ENCODE assay signal across 26 mouse cellular contexts in genomic region chr12:81017624-81018023, GRCm38 (mm10). TPM values are rescaled to one million over a fixed set of nuclear protein-coding genes. Genes with fewer than 3 reads are reported as not detected.
DNase-seq lines count a peak whose midpoint lies in the region; ATAC-seq and TF ChIP-seq lines count a peak whose summit lies in the region.
"Had no signal": no experiment of that assay in that cellular context is flagged by ENCODE, and none has a peak within 500 bp of the region (broad histone marks: within the 10 kb centered on the region; RNA-seq: fewer than 3 reads in every experiment).

No protein-coding gene starts in this region.

- TF ChIP-seq EP300 in CH12.LX (IDR thresholded peaks at IDR 0.05; ENCODE audit: low read length) = no peak
- TF ChIP-seq EP300 in ES-Bruce4 (IDR thresholded peaks at IDR 0.05; ENCODE audit: insufficient read depth, low read depth, low read length) = no peak

- H3K27ac ChIP-seq in CH12.LX (ENCODE audit: insufficient read depth, low read depth) = no peak overlapping the region
- H3K27ac ChIP-seq in ES-Bruce4 (ENCODE audit: insufficient read depth, low read length) = no peak overlapping the region
- H3K27ac ChIP-seq: embryonic facial prominence, embryonic 10.5 days; embryonic facial prominence, embryonic 12.5 days; forebrain, embryonic 13.5 days; forebrain, embryonic 15.5 days had no signal

- peak overlapping the region; percentile 80 for H3K4me2 ChIP-seq in CH12.LX (ENCODE audit: insufficient read depth, low read depth, poor library complexity, severe bottlenecking)
- H3K4me2 ChIP-seq: embryonic facial prominence, embryonic 12.5 days; forebrain, embryonic 13.5 days; forebrain, embryonic 15.5 days had no signal

- peak overlapping the region; percentile 83; the same call in 1 of the 2 replicates for H3K9ac ChIP-seq in CH12.LX (ENCODE audit: insufficient read depth, low read depth)
- H3K9ac ChIP-seq in ES-Bruce4 (ENCODE audit: low read depth, poor library complexity, severe bottlenecking) = peak overlapping the region; percentile 68; the same call in 1 of the 2 replicates
- H3K9ac ChIP-seq: embryonic facial prominence, embryonic 12.5 days; forebrain, embryonic 13.5 days; forebrain, embryonic 15.5 days; forebrain, postnatal 0 days had no signal

- H3K27me3 ChIP-seq in CH12.LX (replicated peaks) = no peaks in the 10 kb centered on the region
- H3K27me3 ChIP-seq in ES-Bruce4 (ENCODE audit: control insufficient read depth, insufficient read depth, low read length, poor library complexity, severe bottlenecking) = no peaks in the 10 kb centered on the region
- H3K27me3 ChIP-seq in G1E (ENCODE audit: insufficient read depth, low read length) = no peaks in the 10 kb centered on the region
- H3K27me3 ChIP-seq: embryonic facial prominence, embryonic 12.5 days; forebrain, embryonic 13.5 days; forebrain, embryonic 15.5 days had no signal

- peaks cover 21% of the 10 kb centered on the region for H3K79me2 ChIP-seq in CH12.LX (replicated peaks; ENCODE audit: control insufficient read depth, extremely low read depth, insufficient read depth, poor library complexity, severe bottlenecking)

- TF ChIP-seq POLR2A in CH12.LX (IDR thresholded peaks at IDR 0.05; ENCODE audit: low read depth, low read length) (no peak), ES-Bruce4 (IDR thresholded peaks at IDR 0.05; ENCODE audit: insufficient read depth, low read length) (no peak)

- TF ChIP-seq CTCF in CH12.LX (conservative IDR thresholded peaks at IDR 0.05 in 1 of 2, IDR thresholded peaks at IDR 0.05 in 1 of 2; ENCODE audit: low read depth in 2 of 2, low read length in 2 of 2) (no peak), ES-Bruce4 (IDR thresholded peaks at IDR 0.05; ENCODE audit: low read depth, low read length) (no peak), G1E (IDR thresholded peaks at IDR 0.05; ENCODE audit: low read depth, low read length) (no peak)

- H3K4me1 ChIP-seq in CH12.LX (ENCODE audit: control insufficient read depth in 1 of 2, insufficient read depth in 2 of 2) = peaks cover 3 to 38% of the 10 kb centered on the region in 2 experiments; a peak in 3 of 4 replicates
- H3K4me1 ChIP-seq in ES-Bruce4 (ENCODE audit: control insufficient read depth, insufficient read depth, low read length) = no peaks in the 10 kb centered on the region
- peaks cover 72% of the 10 kb centered on the region for H3K4me1 ChIP-seq in G1E (ENCODE audit: insufficient read depth, low read depth, low read length)
- H3K4me1 ChIP-seq: forebrain, embryonic 13.5 days; forebrain, embryonic 15.5 days had no signal

- H3K36me3 ChIP-seq in CH12.LX (replicated peaks in 1 of 2; ENCODE audit: control insufficient read depth in 1 of 2, insufficient read depth in 1 of 2, low read length in 1 of 2) (peaks cover 0 to 52% of the 10 kb centered on the region in 2 experiments), ES-Bruce4 (ENCODE audit: control insufficient read depth, insufficient read depth, low read length, poor library complexity, severe bottlenecking) (0 out of 2 replicates have a peak, but pooled peaks cover 2% of the 10 kb centered on the region), G1E (replicated peaks) (peaks cover 71% of the 10 kb centered on the region)
- H3K36me3 ChIP-seq: embryonic facial prominence, embryonic 10.5 days; embryonic facial prominence, embryonic 12.5 days; forebrain, embryonic 15.5 days had no signal

- no peak for DNase-seq in CH12.LX (ENCODE audit: extremely low read depth)
- DNase-seq in G1E (ENCODE audit: low spot score) = no peak
- DNase-seq in layer of hippocampus, postnatal 25 days (ENCODE audit: extremely low spot score in 1 of 2, low spot score in 1 of 2) = no peak
- no peak for DNase-seq in cerebellum, postnatal 25 days
- no peak for DNase-seq in ovary, postnatal 14 days (ENCODE audit: low spot score)
- DNase-seq: adrenal gland, adult 2 months; adrenal gland, postnatal 10 days; adrenal gland, postnatal 25 days; B cell, adult 2 months; cerebellum, adult 11 months; cerebellum, adult 18-20 months; cerebellum, adult 8-10 months; cerebellum, adult 9-11 months; cerebellum, postnatal 14 days; forebrain, postnatal 0 days had no signal

- in situ Hi-C loops in CH12.LX (cut with MboI; ENCODE audit: low pct_ligation_motif_present, low pct_unique_long_range_greater_than_20kb, low sequenced_read_pairs) = no loop called here

- TF ChIP-seq RAD21 in CH12.LX (IDR thresholded peaks at IDR 0.05; ENCODE audit: low read depth, low read length) = no peak

- dilution Hi-C loops in CH12.LX (cut with MboI; ENCODE audit: extremely low pct_ligation_motif_present, extremely low pct_unique_long_range_greater_than_20kb, low sequenced_read_pairs) = no loop called here

- no peaks in the 10 kb centered on the region for H3K9me3 ChIP-seq in CH12.LX (replicated peaks; ENCODE audit: low read length)
- no peaks in the 10 kb centered on the region for H3K9me3 ChIP-seq in ES-Bruce4 (replicated peaks; ENCODE audit: control insufficient read depth, insufficient read depth, low read length, poor library complexity, severe bottlenecking)
- no peaks in the 10 kb centered on the region for H3K9me3 ChIP-seq in G1E (replicated peaks)
- H3K9me3 ChIP-seq: embryonic facial prominence, embryonic 10.5 days; embryonic facial prominence, embryonic 12.5 days; forebrain, embryonic 13.5 days; forebrain, embryonic 15.5 days had no signal

- ATAC-seq in G1E (ENCODE audit: extremely low read depth, insufficient number of reproducible peaks, low FRiP score, poor library complexity, severe bottlenecking) = no peak
- ATAC-seq in inflammation-experienced regulatory T-cells, adult 6 months = no peak
- ATAC-seq: activated CD4-positive, CD25-positive, alpha-beta regulatory T cell, adult 4 months; CD4-positive, CD25-positive, alpha-beta regulatory T cell, adult 4 months; forebrain, embryonic 13.5 days; forebrain, embryonic 15.5 days; forebrain, postnatal 0 days; Patski had no signal

- peak overlapping the region; percentile 32 to 66 (median 66) for H3K4me3 ChIP-seq in CH12.LX (replicated peaks in 1 of 3; ENCODE audit: low read depth in 2 of 3, low read length in 2 of 3, poor library complexity in 1 of 3)
- peak overlapping the region; percentile 59 for H3K4me3 ChIP-seq in ES-Bruce4 (ENCODE audit: low read depth, low read length)
- peak overlapping the region; percentile 82 for H3K4me3 ChIP-seq in G1E (ENCODE audit: low read depth, low read length)
- H3K4me3 ChIP-seq: embryonic facial prominence, embryonic 10.5 days; embryonic facial prominence, embryonic 12.5 days; forebrain, embryonic 13.5 days; forebrain, embryonic 15.5 days had no signal

TF ChIP-seq in CH12.LX, 34 proteins besides CTCF, POLR2A, EP300 and RAD21:
- TF ChIP-seq SIN3A (IDR thresholded peaks at IDR 0.05; ENCODE audit: low read length) (no peak), IRF4 (IDR thresholded peaks at IDR 0.05; ENCODE audit: low read depth, low read length) (no peak), ZMIZ1 (IDR thresholded peaks at IDR 0.05; ENCODE audit: low read depth, low read length) (no peak), NELFE (IDR thresholded peaks at IDR 0.05; ENCODE audit: low read depth, low read length) (no peak)
TF ChIP-seq in CH12.LX: peak in this region for 0.

RNA-seq across cellular contexts. Expression of gene Smoc1, which starts 9.0 kb away (rescaled TPM):
- total RNA-seq in CH12.LX (2012; rRNA removed) (11.5 and 11.6 TPM in 2 replicates), CH12.LX (2014; rRNA removed) (11.0 and 11.2 TPM in 2 replicates), G1E (2014; fragmentation: Nextera tagmentation) (33.8 and 36.3 TPM in 2 replicates), G1E (2017) (28.1 and 28.3 TPM in 2 replicates)
- polyA plus RNA-seq in CH12.LX (2012; ENCODE audit: insufficient read length, low read depth) (23.0 and 23.5 TPM in 2 replicates), ES-Bruce4 (2011; ENCODE audit: insufficient read depth, insufficient read length, low read depth, missing spikeins) (6.4 and 6.7 TPM in 2 replicates), G1E (2012) (7.4 and 10.6 TPM in 2 replicates)
- total RNA-seq in layer of hippocampus, postnatal 25 days (2021) = 1 to 10 TPM; 5.9 to 7.6 TPM
- under 1 TPM in 1 of 3 experiments, not detected in 2; 0.32 TPM for polyA plus RNA-seq in inflammation-experienced regulatory T-cells, adult 6 months (2017; shearing (Covaris generic))

RNA-seq across cellular contexts. Expression of gene Slc10a1, which starts 49.1 kb away (rescaled TPM):
- total RNA-seq in CH12.LX (2012; rRNA removed) (0.13 TPM in 2 replicates), CH12.LX (2014; rRNA removed) (not detected in 2 replicates), G1E (2014; fragmentation: Nextera tagmentation) (not detected in 2 replicates), G1E (2017) (0.44 and 0.52 TPM in 2 replicates)
- polyA plus RNA-seq in CH12.LX (2012; ENCODE audit: insufficient read length, low read depth) (0.20 and 0.23 TPM in 2 replicates), ES-Bruce4 (2011; ENCODE audit: insufficient read depth, insufficient read length, low read depth, missing spikeins) (not detected in 2 replicates), G1E (2012) (not detected in 2 replicates)
- not detected for total RNA-seq in layer of hippocampus, postnatal 25 days (2021)
- 1 to 10 TPM; 1.3 to 2.6 (median 1.9) TPM for polyA plus RNA-seq in inflammation-experienced regulatory T-cells, adult 6 months (2017; shearing (Covaris generic))
- total RNA-seq: adrenal gland, postnatal 25 days; forebrain, postnatal 0 days had no signal
- polyA plus RNA-seq: brain, embryonic 14.5 days; cortical plate, adult 2 months; forebrain, postnatal 0 days had no signal
